Mouse (Mus musculus): Measurements from ENCODE around the gene Mrpl9.

GRCm38 (mm10) chr3:94441182-94441581 is 1.9 kb upstream of the Mrpl9 start:
- peak; percentile 29; the same call in 1 of the 2 replicates for TF ChIP-seq CTCF (IDR thresholded peaks at IDR 0.05; ENCODE audit: borderline replicate concordance, extremely low read depth, insufficient read depth, insufficient read length)
- no peak for TF ChIP-seq POLR2A (IDR thresholded peaks at IDR 0.05; ENCODE audit: borderline replicate concordance, extremely low read depth, insufficient read depth, insufficient read length, poor library complexity, severe bottlenecking)

Data from brain, embryonic 14.5 days (tissue).